9 mouse cellular contexts compared by ENCODE assay signal in genomic region chr10:53863486-53864357, GRCm38 (mm10).
DNase-seq lines count a peak whose midpoint lies in the region; ATAC-seq and TF ChIP-seq lines count a peak whose summit lies in the region.
"Had no signal": no experiment of that assay in that cellular context is flagged by ENCODE, and none has a peak within 500 bp of the region (broad histone marks: within the 10 kb centered on the region; RNA-seq: fewer than 3 reads in every experiment).

No protein-coding gene starts in this region.

- H3K9me3 ChIP-seq in intestine, postnatal 0 days (ENCODE audit: control insufficient read depth) = no peaks in the 10 kb centered on the region
- H3K9me3 ChIP-seq in midbrain, embryonic 12.5 days = no peaks in the 10 kb centered on the region

- no peaks in the 10 kb centered on the region for H3K4me1 ChIP-seq in cerebellum, adult 2 months (ENCODE audit: control insufficient read depth, insufficient read depth, low read length)
- H3K4me1 ChIP-seq in intestine, postnatal 0 days (replicated peaks; ENCODE audit: control insufficient read depth, insufficient read depth, low read length) = no peaks in the 10 kb centered on the region
- no peaks in the 10 kb centered on the region for H3K4me1 ChIP-seq in midbrain, embryonic 12.5 days

- H3K4me2 ChIP-seq in intestine, postnatal 0 days (replicated peaks; ENCODE audit: low read depth) = no peak overlapping the region
- no peak overlapping the region for H3K4me2 ChIP-seq in midbrain, embryonic 12.5 days (replicated peaks)

- no peak overlapping the region for H3K4me3 ChIP-seq in cerebellum, adult 2 months (replicated peaks; ENCODE audit: insufficient read depth, low read depth, low read length)
- no peak overlapping the region for H3K4me3 ChIP-seq in intestine, postnatal 0 days (ENCODE audit: low read depth, low read length)
- H3K4me3 ChIP-seq in midbrain, embryonic 12.5 days = no peak overlapping the region
- H3K4me3 ChIP-seq: megakaryocyte, embryonic 14.5 days had no signal

- no peak for TF ChIP-seq POLR2A in cerebellum, adult 2 months (IDR thresholded peaks at IDR 0.05; ENCODE audit: borderline replicate concordance, insufficient read depth, low read length)

- no peak overlapping the region for H3K27ac ChIP-seq in cerebellum, adult 2 months (ENCODE audit: insufficient read depth, low read length)
- no peak overlapping the region for H3K27ac ChIP-seq in intestine, postnatal 0 days (ENCODE audit: low read depth, low read length)
- no peak overlapping the region for H3K27ac ChIP-seq in midbrain, embryonic 12.5 days (replicated peaks)

- intact Hi-C loops in left cerebral cortex, postnatal 36 days (cut with DNase I) = loop anchor here (10.0 kb wide), 1 partner anchor 211 kb away; the partner anchor contains the start of gene Man1a

- no peaks in the 10 kb centered on the region for H3K27me3 ChIP-seq in cerebellum, adult 2 months (ENCODE audit: control insufficient read depth, insufficient read depth, low read length)
- H3K27me3 ChIP-seq in intestine, postnatal 0 days (replicated peaks; ENCODE audit: control insufficient read depth, insufficient read depth, low read length) = no peaks in the 10 kb centered on the region
- H3K27me3 ChIP-seq in midbrain, embryonic 12.5 days = no peaks in the 10 kb centered on the region
- H3K27me3 ChIP-seq: megakaryocyte, embryonic 14.5 days had no signal

- peak; percentile 57; the same call in 1 of the 2 replicates for TF ChIP-seq CTCF in cerebellum, adult 2 months (IDR thresholded peaks at IDR 0.05; ENCODE audit: borderline replicate concordance, insufficient read depth, low read depth, low read length)
- TF ChIP-seq CTCF in intestine, postnatal 0 days (IDR thresholded peaks at IDR 0.05; ENCODE audit: low read depth) = peak; percentile 86

- WGBS in cerebellum, adult 2 months = 48% methylated on average over 7 of the region's 7 CpGs
- 46% methylated on average over 7 of the region's 7 CpGs for WGBS in intestine, postnatal 0 days
- 55% methylated on average over 7 of the region's 7 CpGs for WGBS in midbrain, embryonic 12.5 days

- H3K36me3 ChIP-seq in intestine, postnatal 0 days (ENCODE audit: control insufficient read depth, insufficient read depth) = no peaks in the 10 kb centered on the region
- H3K36me3 ChIP-seq in midbrain, embryonic 12.5 days = no peaks in the 10 kb centered on the region

- ATAC-seq in intestine, postnatal 0 days = no peak
- ATAC-seq in midbrain, embryonic 12.5 days (ENCODE audit: low FRiP score, low read depth) = peak; percentile 77

- peak; percentile 19 for DNase-seq in kidney, adult 18-20 months
- DNase-seq in kidney, adult 11 months = no peak
- peak; percentile 11 to 12 for DNase-seq in cerebellum, adult 2 months
- peak; percentile 26 to 81 for DNase-seq in frontal cortex, adult 2 months (ENCODE audit: extremely low spot score in 1 of 2, low spot score in 1 of 2)
- DNase-seq in left cerebral cortex, postnatal 36 days (ENCODE audit: low spot score in 2 of 2) = peak; percentile 22 to 52
- peak; percentile 7 for DNase-seq in spleen, adult 12 weeks (ENCODE audit: low spot score)

- H3K9ac ChIP-seq in intestine, postnatal 0 days (ENCODE audit: low read depth, low read length) = no peak overlapping the region
- no peak overlapping the region for H3K9ac ChIP-seq in midbrain, embryonic 12.5 days (replicated peaks)
